Mouse (Mus musculus) heart, postnatal 0 days (tissue): ENCODE results near the gene Bmpr1b.

Experiments used
- CTCF ChIP-seq: IDR thresholded peaks from 2 replicates; pipeline ENCODE4 v1.5.1; 2016; ENCODE audit warnings: antibody characterized with exemption, control low read depth, low read depth
- EP300 ChIP-seq: IDR thresholded peaks from 2 replicates; pipeline ENCODE4 v1.6.1; 2016; ENCODE audit warnings: antibody characterized with exemption, low read depth

- TF ChIP-seq CTCF (no peak), EP300 (no peak)
These were observed 43.6 kb upstream of the Bmpr1b start for GRCm38 (mm10) chr3:142212821-142213220.
